Mouse (Mus musculus): ENCODE measurements around the gene Nos1. TPM values are rescaled to one million over a fixed set of nuclear protein-coding genes. Genes with fewer than 3 reads are reported as not detected.
A peak's percentile ranks its signal among the peaks of the same experiment; 100 is the strongest.
"Not testable (repeated sequence)": the region's sequence is repeated elsewhere in the genome, so short reads cannot be mapped to it uniquely, and the experiment has no call there.

Gene Nos1
- total RNA-seq, 2 experiments from 2014 or later: 36.0 to 42.2 TPM

DNA sequence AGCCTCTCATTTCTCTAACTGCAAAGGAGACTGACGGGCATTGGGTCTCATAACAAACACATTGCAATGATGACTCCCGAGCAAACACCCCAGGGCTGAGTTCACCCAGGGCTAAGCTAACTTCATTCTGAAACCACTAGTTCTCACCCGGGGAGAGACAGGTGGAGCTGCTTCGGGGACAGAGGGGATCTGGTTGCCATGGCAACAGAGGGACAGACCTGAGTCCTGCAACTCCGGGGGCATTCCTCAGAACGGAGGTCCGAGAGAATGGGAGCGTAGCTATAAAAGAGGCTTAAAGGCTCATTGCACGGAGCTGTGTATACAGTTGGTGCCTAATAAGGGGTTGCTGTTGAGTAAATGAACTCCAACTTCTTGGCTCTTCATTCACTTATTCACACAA, 56.9 kb downstream of the Nos1 start:
- intact Hi-C loops (cut with DNase I): loop anchor here (2.0 kb wide), 1 partner anchor 321 kb away; no protein-coding TSS in a partner anchor
- no peak for DNase-seq

DNA sequence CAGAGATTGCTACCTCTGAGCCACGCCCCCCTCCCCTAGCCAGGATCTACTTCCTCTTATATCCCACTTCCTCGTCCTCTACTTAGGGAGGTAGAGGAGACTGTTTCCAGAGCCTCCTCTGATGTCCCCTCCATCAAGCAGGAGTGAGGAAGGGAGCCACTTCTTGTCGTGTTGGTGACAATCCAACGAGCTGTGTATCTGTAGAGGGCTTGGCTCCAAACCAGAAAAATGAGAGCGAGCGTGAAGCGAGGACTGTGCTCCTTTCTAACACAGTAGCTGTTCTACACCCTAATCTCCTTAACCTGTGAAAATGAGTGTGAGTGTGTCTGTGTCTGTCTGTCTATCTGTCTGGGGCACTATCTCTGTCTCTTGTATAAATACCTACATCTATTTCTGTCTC, 58.7 kb downstream of the Nos1 start:
- no peak for DNase-seq
- intact Hi-C loops (cut with DNase I): no loop called here

DNA sequence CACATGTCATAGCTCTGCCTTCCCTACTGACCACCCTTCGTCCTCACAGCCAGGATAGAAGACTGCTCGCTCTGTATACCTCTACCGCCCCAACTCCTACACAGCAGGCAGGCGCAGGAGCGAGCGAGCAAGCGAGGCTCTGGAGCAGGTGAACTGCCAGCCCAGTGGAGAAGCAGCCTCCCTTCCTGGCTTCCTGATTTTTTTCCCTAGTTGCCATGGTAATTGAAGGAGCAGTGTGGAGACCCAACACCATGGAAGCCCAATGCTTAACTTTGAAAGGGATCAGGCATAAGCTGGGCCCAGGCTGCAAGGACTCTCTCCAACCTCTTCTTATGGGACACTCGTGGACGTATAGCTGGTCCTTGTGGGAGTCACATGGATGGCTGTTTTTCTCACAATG, 59.4 kb downstream of the Nos1 start:
- no peak for DNase-seq
- intact Hi-C loops (cut with DNase I): loop anchor here (5.0 kb wide), 1 partner anchor 97 kb away; no protein-coding TSS in a partner anchor

DNA sequence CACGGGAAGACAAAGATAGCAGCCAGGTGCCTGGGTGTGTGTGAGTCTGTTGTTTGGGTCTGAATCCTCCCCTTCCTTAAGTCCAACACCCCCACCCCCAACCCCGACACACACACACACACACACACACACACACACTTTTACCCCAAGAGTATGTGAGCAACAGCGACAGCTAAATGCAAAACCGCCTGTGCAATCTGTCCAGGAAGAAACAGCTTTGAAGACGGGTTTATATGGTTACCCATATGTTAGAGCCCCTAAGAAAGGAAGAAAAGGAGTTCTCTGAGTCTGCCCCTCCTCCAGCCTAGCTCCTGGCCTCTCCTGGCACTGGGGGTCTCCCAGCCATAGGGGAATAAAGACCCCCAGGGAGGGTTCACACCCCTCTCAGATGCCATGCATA, 60.2 kb downstream of the Nos1 start:
- intact Hi-C loops (cut with DNase I): loop anchor here (5.0 kb wide), 1 partner anchor 96 kb away; no protein-coding TSS in a partner anchor
- no peak for DNase-seq

DNA sequence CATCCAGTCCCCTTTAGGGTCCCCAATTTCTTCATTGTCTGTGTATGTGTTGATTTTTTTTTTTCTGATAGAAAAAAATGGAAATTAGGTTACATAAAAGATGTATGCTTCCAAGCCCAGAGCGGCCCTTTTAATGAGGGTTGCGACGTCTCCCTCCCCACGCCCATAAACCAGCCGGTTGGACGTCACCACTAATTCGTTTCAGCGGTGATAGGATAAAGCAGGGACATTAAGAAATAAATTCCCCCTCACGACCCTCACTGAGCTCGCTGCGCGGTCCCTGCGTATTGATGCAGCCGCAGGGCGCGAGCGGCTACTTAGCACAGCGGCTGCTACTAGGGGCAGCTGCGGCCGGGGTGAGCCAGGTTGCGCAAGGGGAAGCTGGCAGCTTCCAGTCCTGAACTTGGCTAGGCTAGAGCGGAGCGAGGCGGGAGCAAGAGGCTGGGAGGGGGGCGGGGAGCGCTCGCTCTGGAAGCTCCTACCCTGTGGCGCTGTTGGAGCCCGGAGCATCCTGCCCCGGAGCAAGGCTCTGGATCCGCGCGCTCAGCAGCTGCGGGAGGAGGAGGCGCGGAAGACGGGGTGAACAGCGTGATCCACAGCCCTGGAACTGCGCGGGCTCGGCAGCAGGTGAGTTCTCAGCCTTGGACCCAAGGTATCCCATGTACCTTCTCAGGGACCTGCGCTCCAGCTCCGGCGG, 61.0 kb downstream of the Nos1 start:
- peak; percentile 85 for DNase-seq
- intact Hi-C loops (cut with DNase I): loop anchor here (5.0 kb wide), 1 partner anchor 96 kb away; no protein-coding TSS in a partner anchor

DNA sequence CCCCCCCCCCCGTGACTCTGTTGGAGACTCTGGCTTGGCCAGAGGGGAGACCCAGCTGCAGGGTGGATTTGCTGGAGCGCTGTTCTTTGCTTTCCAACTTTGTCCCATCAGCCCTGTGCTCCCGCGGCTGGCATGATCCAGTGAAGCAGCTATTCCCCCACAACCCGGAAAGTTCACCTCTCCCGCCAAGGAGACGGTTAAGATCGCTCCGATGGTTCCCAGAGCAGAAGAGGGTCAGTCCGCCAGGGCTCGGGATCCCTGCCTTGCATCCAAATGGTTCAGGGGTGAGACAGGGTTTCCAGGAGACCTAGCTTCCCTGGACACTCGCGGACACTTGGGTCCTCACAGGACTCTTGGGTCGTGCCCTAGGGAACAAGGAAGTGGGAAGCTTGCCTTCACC, 61.9 kb downstream of the Nos1 start:
- DNase-seq: no peak
- intact Hi-C loops (cut with DNase I): loop anchor here (5.0 kb wide), 1 partner anchor 95 kb away; no protein-coding TSS in a partner anchor

DNA sequence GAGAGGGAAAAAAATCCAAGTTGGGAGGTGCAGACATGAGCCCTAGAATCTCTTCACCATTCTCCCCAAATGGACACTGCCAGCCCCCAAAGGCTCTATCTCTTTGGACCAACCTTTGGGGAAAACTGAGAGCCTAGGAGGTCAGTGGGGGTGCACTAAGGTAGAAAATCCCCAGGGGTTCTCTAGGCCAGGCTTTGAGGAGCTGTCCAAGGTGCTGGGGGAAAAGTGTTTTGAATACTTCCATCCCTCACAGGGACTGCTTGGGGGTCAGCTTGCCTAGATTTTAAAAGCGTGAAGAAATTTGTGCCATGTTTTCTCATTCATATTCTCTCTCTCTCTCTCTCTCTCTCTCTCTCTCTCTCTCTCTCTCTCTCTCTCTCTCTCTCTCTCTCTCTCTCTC, 63.8 kb downstream of the Nos1 start:
- intact Hi-C loops (cut with DNase I): loop anchor here (5.0 kb wide), 1 partner anchor 93 kb away; no protein-coding TSS in a partner anchor
- DNase-seq: no peak

DNA sequence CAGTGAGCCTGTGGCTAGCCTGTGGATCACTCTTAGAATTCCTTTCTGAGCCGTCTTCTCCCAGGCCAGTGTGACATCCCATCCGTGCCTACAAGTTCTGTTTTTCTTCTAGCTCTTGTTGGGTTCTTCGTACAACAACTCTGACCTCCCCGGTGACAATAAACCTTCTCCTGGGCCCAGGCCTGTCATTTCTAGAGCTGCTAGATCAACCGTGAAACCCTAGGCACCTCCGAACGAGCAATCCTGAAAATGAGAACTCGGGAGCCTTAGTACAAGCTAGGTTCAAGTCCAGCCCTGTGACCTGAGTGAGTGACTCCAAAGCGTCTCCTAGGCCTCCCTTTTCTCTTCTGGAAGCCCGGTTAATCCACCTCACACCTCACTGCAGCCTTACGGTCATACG, 69.6 kb downstream of the Nos1 start:
- intact Hi-C loops (cut with DNase I): no loop called here
- no peak for DNase-seq

DNA sequence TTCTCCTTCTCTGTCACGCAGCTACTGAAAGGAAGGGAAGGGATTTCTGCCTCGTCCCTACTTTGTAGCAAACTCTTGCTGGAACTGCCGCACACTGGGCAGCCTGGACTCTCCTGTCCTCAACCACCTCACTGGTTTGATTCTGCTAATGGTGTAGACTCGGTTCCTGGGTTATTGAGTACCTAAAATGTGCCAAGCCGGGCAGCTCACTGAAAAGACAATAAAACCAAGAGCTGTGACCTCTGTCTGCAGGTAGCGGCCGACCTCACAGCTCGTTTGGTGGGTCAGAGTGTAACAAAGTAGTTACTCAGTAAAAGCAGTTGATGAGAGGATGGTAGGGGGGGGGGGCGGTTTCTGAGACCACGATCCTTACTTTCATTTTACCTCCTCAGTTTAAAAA, 72.9 kb downstream of the Nos1 start:
- intact Hi-C loops (cut with DNase I): no loop called here

DNA sequence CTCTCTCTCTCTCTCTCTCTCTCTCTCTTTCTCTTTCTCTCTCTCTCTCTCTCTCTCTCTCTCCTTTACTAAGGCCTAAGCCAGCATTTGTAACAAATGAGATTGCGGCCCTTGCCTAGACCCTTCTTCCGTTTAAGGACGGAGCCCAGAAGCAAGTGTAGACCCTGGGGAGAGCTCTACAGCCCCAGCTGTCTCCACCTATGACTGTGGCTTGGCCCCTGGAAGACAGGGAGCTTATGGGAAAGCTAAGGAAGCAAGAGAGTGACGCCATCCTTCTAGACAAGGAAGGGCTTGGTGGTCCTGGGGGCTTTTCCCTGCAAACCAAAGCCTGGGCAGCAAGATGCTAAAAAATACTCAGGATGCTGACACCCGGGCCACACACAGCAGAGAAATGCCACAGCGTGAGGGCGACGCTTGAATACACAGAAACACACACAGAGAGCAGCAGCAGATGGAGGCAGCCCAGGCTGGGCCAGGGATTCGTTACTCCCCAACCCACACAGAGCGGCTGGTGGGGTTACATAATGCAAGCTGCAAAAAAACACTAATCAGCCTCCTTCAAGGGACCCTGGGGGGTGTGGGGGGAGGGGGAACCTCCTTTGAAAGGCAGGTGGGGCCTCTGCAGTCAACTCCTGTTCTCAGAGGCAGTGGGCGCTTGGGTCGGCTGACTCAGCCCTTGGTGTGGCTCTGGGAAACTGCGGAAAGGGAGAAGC, 83.9 kb downstream of the Nos1 start:
- peak; percentile 88 for DNase-seq
- intact Hi-C loops (cut with DNase I): no loop called here

More for the DNA sequence above, 72.9 kb downstream of the Nos1 start:
- DNase-seq: no peak

DNA sequence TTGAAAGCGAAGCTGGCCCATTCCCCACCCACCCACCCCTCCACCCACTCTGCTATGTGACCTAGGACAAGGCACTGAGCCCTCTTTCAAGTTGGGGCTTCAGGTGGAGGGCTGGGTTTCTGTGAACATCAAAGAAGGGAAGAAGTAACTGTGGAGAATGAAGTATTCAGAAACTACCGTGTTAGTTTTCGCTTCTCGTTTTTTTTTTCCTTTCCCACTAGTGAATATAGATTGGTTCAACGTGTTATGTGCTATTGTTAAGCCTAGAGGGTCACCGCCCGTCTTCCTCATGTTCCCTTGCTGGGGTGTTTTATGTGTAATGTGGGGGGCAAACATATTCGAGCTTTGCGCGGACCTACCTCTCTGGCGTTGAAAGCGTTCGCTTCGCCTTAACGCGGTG, 85.0 kb downstream of the Nos1 start:
- intact Hi-C loops (cut with DNase I): no loop called here
- DNase-seq: no peak

DNA sequence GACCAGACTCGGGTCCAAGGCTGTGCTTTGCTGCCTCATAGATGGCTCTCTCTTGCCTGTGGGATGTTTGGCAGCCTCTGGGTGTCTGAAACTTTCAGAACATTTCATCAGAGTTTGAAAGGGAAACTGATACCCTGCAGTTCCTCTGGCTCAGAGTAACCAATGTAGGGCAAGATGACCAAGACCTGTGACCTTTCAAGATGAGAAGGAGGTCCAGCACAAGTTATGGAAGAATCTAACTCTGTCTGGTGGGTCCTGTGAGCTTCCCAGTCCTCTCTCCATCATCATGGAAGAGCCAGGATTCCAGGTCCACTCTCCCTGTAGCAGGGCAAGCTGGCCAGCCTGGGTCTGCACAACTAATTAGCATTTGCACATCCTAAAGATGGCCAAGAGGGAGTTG, 90.8 kb downstream of the Nos1 start:
- intact Hi-C loops (cut with DNase I): no loop called here
- DNase-seq: no peak

DNA sequence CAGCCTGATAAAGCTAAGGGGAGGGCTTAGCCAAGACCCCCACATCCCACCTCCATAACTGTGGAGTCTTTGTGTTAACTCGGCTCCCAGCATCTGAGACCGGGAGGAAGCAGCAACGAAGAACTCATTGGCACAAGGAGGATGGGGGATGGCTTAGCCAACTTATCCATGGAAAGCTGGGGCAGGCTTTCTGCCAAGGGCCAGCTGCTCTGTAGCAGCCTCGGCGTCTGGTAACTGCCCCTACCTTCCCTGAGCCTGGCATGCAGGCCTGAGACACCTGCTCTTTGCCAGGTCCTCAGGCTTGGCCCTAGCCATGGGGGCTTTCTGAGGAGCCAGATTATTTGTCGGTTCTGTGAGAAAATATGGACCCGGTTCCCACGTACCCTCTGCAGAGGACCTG, 93.0 kb downstream of the Nos1 start:
- peak; percentile 94 for DNase-seq
- intact Hi-C loops (cut with DNase I): no loop called here

DNA sequence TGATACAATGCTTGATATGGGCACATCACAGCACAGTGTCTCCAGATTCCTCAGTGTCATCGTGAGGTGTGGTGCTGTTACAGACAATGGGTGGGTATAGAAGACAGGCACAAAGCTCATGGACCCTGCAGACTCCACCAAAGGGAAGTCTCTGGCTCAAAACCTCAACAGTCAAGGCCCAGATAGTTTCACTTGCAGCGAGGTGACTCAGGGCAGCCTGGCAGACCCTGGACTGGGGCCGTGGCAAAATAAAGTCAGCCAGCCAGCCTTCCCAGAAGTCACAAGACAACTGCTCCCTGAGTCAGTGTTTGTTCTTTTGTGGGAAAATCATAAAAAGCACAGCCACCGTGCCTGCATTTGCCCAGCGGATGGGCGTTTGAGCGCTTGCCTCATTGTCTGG, 93.4 kb downstream of the Nos1 start:
- DNase-seq: no peak
- intact Hi-C loops (cut with DNase I): no loop called here

DNA sequence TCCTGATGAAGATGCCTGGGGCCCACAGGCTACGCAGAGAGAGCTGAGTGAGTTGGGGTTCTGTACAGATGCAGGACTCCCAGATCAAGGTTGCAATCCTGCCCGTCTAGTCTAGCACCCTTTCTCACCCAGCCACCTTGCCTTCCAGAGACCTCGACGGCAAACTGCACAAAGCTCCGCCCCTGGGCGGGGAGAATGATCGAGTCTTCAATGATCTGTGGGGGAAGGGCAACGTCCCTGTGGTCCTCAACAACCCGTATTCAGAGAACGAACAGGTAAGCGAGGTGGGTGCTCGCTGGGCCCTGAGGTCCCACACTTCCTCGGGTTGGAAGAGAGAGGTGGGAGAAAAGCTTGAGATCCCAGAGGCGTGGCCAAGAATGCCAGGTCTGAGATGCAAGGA, 98.3 kb downstream of the Nos1 start:
- no peak for DNase-seq
- intact Hi-C loops (cut with DNase I): no loop called here

DNA sequence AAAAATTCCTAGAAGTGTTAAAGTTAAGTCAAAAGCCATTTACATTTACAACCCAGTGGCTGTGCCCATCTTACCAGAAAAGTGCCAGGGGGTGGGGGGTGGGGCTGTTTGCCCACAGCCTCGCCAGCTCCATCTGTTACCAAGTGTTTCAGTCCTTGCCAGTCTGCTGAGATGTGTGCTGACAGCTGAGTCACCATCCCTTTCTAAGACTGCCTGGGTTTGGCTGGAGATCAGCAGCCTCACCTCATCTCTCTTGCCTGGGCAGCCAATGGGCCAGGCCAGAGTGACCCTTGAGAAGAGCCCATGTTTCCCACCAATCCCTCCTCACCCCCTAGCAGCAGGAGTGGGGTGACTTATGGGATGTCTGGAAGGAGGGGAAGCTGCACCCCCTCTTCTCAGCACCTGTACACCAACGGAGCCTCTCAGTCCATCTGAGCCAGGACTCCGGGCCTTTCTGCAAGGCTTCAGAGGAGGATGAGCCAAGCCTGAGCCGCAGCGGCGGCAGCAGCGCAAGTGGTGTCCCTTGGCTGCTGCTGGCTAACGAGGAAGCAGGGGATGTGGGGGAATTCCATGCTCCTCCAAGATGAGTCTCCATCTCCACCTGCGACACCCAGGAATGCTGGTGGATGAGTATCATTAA, 100.2 kb downstream of the Nos1 start:
- intact Hi-C loops (cut with DNase I): no loop called here
- peak; percentile 64 for DNase-seq

DNA sequence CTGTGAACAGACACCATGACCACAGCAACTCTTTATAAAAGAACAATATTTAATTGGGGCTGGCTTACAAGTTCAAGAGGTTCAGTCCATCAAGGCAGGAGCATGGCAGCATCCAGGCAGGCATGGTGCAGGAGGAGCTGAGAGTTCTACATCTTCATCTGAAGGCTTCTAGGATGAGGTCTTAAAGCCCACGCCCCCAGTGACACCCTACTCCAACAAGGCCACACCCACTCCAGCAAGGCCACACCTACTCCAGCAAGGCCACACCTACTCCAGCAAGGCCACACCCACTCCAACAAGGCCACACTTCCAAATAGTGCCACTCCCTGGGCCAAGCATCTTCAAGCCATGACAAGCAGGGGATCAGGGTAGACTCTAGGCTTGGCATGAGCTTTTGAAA, 101.6 kb downstream of the Nos1 start:
- DNase-seq; intact Hi-C loops (cut with DNase I): not testable (repeated sequence)

DNA sequence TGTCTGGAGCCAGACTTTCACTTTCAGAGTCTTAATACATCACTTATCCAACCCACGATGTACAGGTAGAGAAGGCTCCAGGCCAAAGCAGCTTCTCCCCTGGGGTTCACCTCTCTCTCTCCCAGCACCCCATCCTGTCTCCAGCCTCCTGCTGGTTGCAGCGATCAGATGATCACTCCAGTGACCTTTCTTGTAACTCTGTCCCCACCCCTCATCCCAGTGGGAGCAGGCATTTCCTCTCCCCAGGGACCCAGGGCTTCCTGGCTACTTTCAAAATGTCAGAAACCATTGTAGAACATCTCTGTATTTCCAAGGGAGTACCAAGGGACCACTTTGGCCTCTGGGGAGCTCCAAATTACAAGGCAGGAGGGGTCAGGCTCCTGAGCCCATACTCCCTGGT, 104.2 kb downstream of the Nos1 start:
- intact Hi-C loops (cut with DNase I): no loop called here
- DNase-seq: no peak

DNA sequence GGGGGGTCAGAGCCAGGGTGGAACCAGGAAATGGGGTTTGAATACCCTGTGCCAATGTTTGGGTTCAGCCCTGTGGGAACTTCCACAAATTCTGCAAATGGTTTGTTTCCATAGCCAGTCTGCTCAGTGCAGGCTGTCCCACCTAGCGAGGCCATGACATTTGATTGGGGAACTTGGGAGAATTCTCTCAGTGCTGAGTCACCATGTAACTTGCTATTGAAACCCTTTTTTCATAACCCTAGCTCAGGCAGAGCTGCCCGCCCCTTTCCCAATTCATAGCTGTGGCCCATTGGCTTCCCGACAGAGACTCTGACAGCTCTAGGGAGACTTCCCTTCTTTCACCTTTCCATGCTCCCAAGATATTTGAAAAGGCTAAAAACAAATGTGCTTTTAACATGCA, 107.3 kb downstream of the Nos1 start:
- intact Hi-C loops (cut with DNase I): no loop called here
- no peak for DNase-seq

DNA sequence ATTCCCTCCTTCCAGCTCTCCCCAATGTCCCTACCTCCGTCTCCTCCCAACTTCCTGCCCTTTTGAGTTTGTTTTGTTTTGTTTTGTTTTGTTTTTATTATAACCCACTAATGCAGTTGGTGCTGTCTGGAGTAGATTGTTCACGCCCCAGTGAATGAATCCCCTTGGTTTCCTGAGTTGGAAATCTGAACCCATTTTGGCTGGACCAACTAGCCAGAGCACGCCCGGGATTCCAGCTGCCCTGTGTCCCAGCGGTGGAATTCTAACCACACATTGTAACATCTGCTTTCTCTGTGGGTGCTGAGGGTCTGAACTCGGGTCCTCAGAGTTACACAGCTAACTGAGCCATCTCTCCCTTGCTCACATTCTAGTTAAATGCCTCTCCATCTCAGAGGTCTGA, 108.1 kb downstream of the Nos1 start:
- no peak for DNase-seq
- intact Hi-C loops (cut with DNase I): no loop called here

DNA sequence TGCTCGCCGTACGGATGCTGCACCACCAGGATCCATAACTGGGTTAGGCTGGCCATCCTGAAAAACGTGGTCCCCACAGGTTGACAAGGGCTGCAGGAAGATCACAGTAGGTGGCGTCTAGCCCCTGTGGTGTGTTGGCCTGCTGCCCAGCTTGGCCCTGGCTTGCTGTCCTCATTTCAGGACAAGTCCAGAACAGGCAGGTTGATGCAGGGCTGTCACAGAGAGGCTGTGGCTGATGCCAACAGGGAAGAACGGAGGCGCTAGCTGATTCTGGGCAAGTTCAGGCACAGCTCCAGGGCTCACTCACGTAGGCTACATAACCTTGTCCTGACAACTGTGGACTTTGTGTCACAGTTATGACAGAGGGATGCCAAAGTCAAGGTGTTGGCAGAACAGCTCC, 108.7 kb downstream of the Nos1 start:
- DNase-seq: peak; percentile 77
- intact Hi-C loops (cut with DNase I): no loop called here

DNA sequence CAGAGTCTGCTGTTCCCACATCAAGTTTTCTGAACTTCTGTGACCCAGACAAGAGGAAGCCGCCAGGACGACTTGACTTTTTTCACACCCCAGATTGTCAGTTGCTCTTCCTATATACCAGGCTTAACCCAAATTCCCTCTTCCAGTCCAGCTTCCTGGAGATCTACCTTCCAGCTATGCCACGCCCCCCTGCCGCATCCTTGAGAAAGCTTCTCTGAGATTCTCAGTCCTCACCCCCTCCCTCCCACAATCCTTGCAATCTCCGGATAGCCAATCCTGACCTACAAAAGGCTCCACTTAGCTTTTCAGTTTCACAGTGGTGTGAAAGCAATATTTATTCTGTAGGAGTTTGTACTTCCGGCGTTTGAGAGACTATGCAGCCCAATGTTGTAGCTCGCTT, 110.0 kb downstream of the Nos1 start:
- intact Hi-C loops (cut with DNase I): no loop called here
- DNase-seq: no peak

Data from left cerebral cortex, postnatal 4 days (tissue).